Mouse (Mus musculus) lung, postnatal 25 days (tissue): ENCODE results near the gene Matn4.
A peak's percentile ranks its signal among the peaks of the same experiment; 100 is the strongest.

Experiments
- DNase-seq: peaks from one replicate; pipeline ENCODE4 v3.0.0; 2022; ENCODE audit warnings: low spot score

Matn4 gene

DNA sequence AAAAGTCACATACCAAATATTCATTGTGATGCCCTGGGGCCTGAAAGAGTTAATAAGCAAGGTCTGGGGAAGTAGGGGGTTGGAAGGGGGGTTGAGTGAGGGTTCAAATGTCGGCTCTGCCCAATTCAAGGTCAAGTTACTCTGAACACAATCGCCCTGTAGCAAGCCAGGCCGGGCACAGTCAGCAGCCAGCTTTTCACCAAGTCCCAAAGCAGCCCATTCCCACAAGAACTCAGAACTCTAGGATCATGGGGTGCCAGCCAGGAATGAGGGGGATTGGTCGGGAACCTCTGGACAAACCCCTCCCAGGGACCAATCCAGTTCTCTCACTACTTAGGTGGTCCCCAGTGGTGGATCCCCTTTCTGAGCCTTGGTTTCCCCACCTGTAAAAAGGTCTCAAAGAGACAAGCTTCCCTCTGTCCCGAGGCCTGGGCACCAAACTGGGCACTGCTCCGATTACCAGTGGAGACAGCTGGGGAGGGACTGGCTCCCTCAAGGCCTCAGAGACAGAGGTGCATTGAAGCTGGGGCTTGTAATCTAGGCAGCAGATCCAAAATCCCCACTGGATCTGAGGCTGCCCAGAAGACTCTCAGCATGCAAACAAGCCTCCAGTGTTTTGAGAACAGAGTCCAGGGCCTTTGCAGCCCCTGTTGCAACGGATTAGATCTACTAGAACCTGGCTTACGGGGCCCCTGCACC is 31.4 kb upstream of the Matn4 start:
- no peak for DNase-seq

GRCm38 (mm10) chr2:164435216-164436090 is 30.5 kb upstream of the Matn4 start:
- peak; percentile 63 for DNase-seq

GRCm38 (mm10) chr2:164434681-164435080 is 29.7 kb upstream of the Matn4 start:
- no peak for DNase-seq

GRCm38 (mm10) chr2:164433278-164433895 is 28.4 kb upstream of the Matn4 start:
- DNase-seq = no peak

GRCm38 (mm10) chr2:164432541-164433191 is 27.7 kb upstream of the Matn4 start:
- DNase-seq = peak; percentile 44

DNA sequence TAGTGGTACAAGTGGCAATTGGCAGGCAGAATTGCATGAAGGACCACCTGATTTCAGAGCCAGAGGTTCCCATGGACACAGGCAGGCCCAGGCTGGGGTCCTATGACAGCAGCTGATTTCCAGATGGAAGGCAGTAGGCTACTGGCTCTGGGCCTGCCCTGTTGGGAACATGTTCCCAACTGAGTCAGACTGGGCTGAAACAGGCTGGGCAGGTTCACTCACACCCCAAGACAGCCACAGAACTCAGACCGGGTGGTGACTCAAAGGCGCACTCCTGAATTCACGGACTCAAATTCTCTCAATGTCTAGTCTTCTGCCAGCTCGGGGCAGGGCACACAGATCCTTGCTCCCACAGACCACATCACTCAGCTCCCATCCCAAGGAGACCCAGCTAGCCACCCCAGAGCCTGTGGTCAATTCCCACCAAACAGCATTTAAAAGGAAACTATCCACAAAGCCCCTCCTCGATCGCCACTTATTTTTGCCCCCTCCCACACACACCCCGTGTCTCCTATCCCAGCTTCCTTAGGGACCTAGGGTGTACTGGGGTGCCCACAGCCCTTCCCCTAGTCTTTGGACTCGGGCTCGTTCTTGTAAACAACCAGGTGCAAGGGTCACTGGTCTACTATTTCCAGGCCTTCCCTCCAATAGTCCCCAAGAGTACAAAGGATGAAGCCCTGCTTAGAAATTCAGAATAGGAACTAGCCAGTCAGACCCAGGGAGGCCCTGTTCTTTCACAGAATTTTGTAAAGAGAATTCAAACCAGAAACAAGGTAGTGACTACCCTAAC is 26.9 kb upstream of the Matn4 start:
- DNase-seq = peak; percentile 67

- no peak for DNase-seq
These were observed 25.7 kb upstream of the Matn4 start for GRCm38 (mm10) chr2:164430697-164431096.

GRCm38 (mm10) chr2:164429881-164430615 is 25.1 kb upstream of the Matn4 start:
- DNase-seq = no peak

- DNase-seq = no peak
These were observed 23.5 kb upstream of the Matn4 start for GRCm38 (mm10) chr2:164428451-164428850.

DNA sequence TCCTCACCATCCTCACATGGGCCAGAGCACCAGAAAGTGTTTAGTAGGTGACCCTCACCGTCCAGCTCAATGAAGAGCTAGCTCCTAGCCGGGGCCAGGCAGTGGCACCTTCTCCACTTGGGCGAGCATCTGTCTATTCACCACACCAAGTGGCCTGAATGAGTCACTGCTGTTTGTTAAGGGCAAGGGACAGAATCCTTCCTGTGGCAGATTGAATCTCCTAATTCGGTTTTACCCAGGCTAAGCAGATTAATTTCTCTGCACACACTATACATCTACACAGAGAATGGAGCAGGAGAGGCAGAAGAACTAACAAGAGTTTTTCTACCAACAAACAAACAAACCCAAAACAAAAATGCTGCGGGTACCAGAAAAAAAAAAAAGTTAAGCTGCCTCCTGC is 22.0 kb upstream of the Matn4 start:
- no peak for DNase-seq

DNA sequence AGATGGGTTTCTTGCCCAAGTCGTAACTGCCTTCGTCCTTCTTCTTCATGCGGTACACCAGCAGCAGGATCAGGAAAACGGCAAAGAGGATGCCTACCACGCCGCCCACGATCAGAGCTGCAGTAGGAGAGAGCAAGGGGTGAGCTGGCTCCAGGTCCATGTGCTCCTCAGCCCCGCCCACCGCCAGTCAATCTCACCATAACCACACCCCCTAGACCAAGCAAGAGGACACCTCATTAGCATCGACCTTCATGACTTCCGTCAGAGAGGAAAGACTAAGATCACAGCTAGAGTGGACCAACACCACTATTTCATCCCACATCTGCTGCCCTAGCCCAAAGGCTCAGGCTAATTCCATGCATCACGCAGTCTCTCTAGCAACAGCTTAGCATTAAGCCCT is 21.2 kb upstream of the Matn4 start:
- DNase-seq = no peak

DNA sequence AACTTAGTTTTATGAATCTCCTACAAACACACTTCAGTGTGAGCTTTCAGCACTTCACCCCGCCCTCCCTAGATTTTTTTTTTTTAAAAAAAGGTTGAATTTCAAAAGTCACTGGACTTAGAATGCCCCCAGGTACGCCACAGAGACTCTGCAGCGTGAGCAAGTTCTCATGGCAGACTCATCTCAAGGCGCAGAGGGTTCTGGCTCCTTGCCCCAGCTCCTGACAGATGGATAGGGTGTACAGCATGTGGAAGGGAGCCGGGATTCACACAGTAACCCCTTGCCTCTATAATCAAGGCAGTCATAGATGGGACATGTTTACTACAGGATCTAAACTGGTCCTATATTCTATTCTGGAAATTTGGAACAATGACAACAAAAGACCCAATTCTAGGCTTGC is 20.4 kb upstream of the Matn4 start:
- no peak for DNase-seq

- DNase-seq = no peak
These were observed 19.4 kb upstream of the Matn4 start for GRCm38 (mm10) chr2:164424406-164424805.

DNA sequence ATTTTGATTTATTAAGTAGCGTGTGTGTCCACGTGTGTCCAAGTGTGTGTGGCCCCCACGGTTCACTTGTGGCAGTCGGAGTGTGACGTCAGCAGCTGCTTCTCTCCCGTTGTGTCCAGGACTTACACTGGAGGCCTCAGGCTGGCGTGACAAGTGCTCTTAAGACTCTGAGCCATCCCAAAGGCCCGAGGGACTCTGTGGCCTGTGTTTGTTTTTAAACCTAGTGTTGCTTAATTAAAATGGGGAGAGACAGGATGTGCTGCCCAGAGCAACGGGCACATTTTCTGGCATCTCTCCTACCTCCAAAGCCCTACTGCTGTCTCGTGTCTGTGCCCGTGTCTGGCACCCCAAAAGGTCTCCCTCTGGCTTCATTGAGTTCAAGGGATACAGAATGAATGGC is 18.5 kb upstream of the Matn4 start:
- no peak for DNase-seq

GRCm38 (mm10) chr2:164422675-164423393 is 17.9 kb upstream of the Matn4 start:
- DNase-seq = no peak

GRCm38 (mm10) chr2:164421979-164422378 is 17.0 kb upstream of the Matn4 start:
- DNase-seq = no peak

GRCm38 (mm10) chr2:164421306-164421705 is 16.3 kb upstream of the Matn4 start:
- no peak for DNase-seq

DNA sequence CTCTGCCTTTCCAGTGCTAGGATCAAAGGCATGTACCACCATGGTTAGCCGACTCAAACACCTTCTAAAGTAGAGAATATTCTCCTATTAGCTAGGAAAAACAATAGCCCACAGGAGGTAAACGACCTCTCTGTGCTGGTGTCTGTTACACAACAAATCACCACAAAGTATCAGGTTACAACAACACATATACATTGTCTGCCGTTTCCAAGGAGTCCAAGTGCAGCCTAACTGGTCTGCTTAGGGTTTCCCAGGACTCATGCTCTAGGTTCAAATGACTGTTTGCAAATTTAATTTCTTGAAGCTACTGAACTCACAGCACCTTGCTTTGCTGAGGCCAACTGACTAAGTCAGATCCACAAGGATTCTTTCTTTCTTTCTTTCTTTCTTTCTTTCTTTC is 14.5 kb upstream of the Matn4 start:
- DNase-seq = no peak

DNA sequence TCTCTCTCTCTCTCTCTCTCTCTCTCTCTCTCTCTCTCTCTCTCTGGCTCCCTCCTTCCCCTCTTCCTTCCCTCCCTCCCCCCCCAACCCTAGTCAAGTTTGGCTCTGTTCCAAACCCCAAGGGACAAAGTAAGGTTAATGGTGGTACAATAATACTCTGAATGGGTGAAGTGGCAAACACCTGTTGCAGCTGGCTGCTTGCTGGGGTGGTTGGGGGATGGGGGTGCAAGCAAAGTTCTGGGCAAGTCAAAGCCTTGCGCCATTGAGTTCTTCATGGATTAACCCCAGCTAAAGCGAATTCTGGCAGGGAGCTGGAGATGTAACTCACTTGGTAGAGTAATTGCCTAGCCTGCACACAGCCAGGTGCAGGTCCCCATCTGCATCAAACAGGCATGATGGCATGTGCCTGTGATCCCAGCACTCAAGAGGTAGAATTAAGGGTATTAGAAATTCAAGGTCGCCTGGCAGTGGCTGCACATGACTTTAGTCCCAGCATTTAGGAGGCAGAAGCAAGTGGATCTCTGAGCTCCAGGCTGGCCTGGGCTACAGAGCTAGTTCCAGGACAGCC is 13.4 kb upstream of the Matn4 start:
- no peak for DNase-seq

- DNase-seq = no peak
These were observed 12.2 kb upstream of the Matn4 start for GRCm38 (mm10) chr2:164417198-164417597.
